Mouse (Mus musculus) brain, adult 2 months (tissue): ENCODE results near the gene Syngr3.
A peak's percentile ranks its signal among the peaks of the same experiment; 100 is the strongest.
"Not testable (repeated sequence)": the region's sequence is repeated elsewhere in the genome, so short reads cannot be mapped to it uniquely, and the experiment has no call there.

Experiments
- DNase-seq: peaks from one replicate; pipeline ENCODE4 v3.0.0; 2011; ENCODE audit warnings: low read depth, low spot score

Syngr3 gene

GRCm38 (mm10) chr17:24689251-24690081 lies at the start of gene Syngr3:
Gene Syngr3, minus strand, starts transcription at chr17:24689955.
- peak; percentile 69 for DNase-seq

- no peak for DNase-seq
Measured at GRCm38 (mm10) chr17:24738238-24738637, 48.5 kb upstream of the Syngr3 start.

GRCm38 (mm10) chr17:24737135-24737810 lies 47.5 kb upstream of the Syngr3 start:
- no peak for DNase-seq

- DNase-seq = peak; percentile 99
Measured at GRCm38 (mm10) chr17:24736330-24737051, 46.7 kb upstream of the Syngr3 start, which contains the start of gene Msrb1. Gene Msrb1, plus strand, starts transcription at chr17:24736642.

GRCm38 (mm10) chr17:24735446-24735845 lies 45.7 kb upstream of the Syngr3 start:
- DNase-seq = no peak

GRCm38 (mm10) chr17:24734513-24734912 lies 44.8 kb upstream of the Syngr3 start:
- no peak for DNase-seq

- DNase-seq = no peak
Measured at GRCm38 (mm10) chr17:24733434-24734050, 43.8 kb upstream of the Syngr3 start.

- no peak for DNase-seq
Measured at GRCm38 (mm10) chr17:24732233-24732935, 42.6 kb upstream of the Syngr3 start.

GRCm38 (mm10) chr17:24730787-24731186 lies 41.0 kb upstream of the Syngr3 start:
- no peak for DNase-seq

- DNase-seq = no peak
Measured at GRCm38 (mm10) chr17:24729067-24729466, 39.3 kb upstream of the Syngr3 start.

GRCm38 (mm10) chr17:24728184-24728583 lies 38.4 kb upstream of the Syngr3 start:
- no peak for DNase-seq

- DNase-seq = no peak
Measured at GRCm38 (mm10) chr17:24727618-24728017, 37.9 kb upstream of the Syngr3 start, which contains the start of gene Rpl3l. Gene Rpl3l, plus strand, starts transcription at chr17:24727820.

GRCm38 (mm10) chr17:24725637-24726390 lies 36.1 kb upstream of the Syngr3 start:
- no peak for DNase-seq

GRCm38 (mm10) chr17:24724184-24724583 lies 34.4 kb upstream of the Syngr3 start, which contains the start of gene Ndufb10:
Gene Ndufb10, minus strand, starts transcription at chr17:24724478.
- peak; percentile 96 for DNase-seq

- no peak for DNase-seq
Measured at GRCm38 (mm10) chr17:24723881-24724180, 34.1 kb upstream of the Syngr3 start.

GRCm38 (mm10) chr17:24723122-24723880 lies 33.5 kb upstream of the Syngr3 start:
- no peak for DNase-seq

GRCm38 (mm10) chr17:24722220-24722924 lies 32.6 kb upstream of the Syngr3 start:
- DNase-seq = no peak

- DNase-seq = not testable (repeated sequence)
Measured at GRCm38 (mm10) chr17:24721383-24721955, 31.7 kb upstream of the Syngr3 start.

GRCm38 (mm10) chr17:24720616-24721015 lies 30.9 kb upstream of the Syngr3 start:
- not testable (repeated sequence) for DNase-seq
